Comparison of ENCODE assay signal across 24 mouse cellular contexts in genomic region chrX:101189285-101189684, GRCm38 (mm10).
"Had no signal": no experiment of that assay in that cellular context is flagged by ENCODE, and none has a peak within 500 bp of the region (broad histone marks: within the 10 kb centered on the region; RNA-seq: fewer than 3 reads in every experiment).

No protein-coding gene starts in this region.

- ATAC-seq: hindbrain, postnatal 0 days; intestine, embryonic 16.5 days had no signal

- H3K27ac ChIP-seq: heart, embryonic 13.5 days; heart, embryonic 15.5 days; hindbrain, embryonic 13.5 days; hindbrain, embryonic 15.5 days; hindbrain, postnatal 0 days; kidney, embryonic 15.5 days; kidney, postnatal 0 days; limb, embryonic 10.5 days; limb, embryonic 12.5 days; liver, embryonic 13.5 days had no signal

- H3K4me3 ChIP-seq: heart, embryonic 13.5 days; heart, embryonic 15.5 days; hindbrain, embryonic 13.5 days; hindbrain, embryonic 15.5 days; kidney, embryonic 15.5 days; limb, embryonic 10.5 days; limb, embryonic 12.5 days; liver, embryonic 13.5 days had no signal

- H3K9ac ChIP-seq: heart, embryonic 13.5 days; heart, embryonic 15.5 days; hindbrain, embryonic 13.5 days; hindbrain, embryonic 15.5 days; kidney, embryonic 15.5 days; limb, embryonic 12.5 days; liver, embryonic 13.5 days had no signal

- H3K27me3 ChIP-seq: heart, embryonic 15.5 days had no signal

- H3K4me2 ChIP-seq: heart, embryonic 11.5 days; heart, embryonic 13.5 days; heart, embryonic 15.5 days; hindbrain, embryonic 13.5 days; hindbrain, embryonic 15.5 days; kidney, embryonic 15.5 days; limb, embryonic 12.5 days; liver, embryonic 11.5 days; liver, embryonic 13.5 days had no signal

- H3K9me3 ChIP-seq: heart, embryonic 13.5 days; heart, embryonic 15.5 days; hindbrain, embryonic 13.5 days; hindbrain, embryonic 15.5 days; kidney, embryonic 15.5 days; limb, embryonic 10.5 days; limb, embryonic 12.5 days; liver, embryonic 13.5 days had no signal

- DNase-seq: gastrocnemius, postnatal 14 days; gastrocnemius, postnatal 36 days; heart, adult 18-20 months; heart, postnatal 14 days; heart, postnatal 36 days; kidney, adult 11 months; kidney, adult 2 months; kidney, adult 9 months; kidney, postnatal 14 days; kidney, postnatal 36 days; liver; liver, embryonic 13.5 days had no signal

- H3K36me3 ChIP-seq: heart, embryonic 13.5 days; heart, embryonic 15.5 days; hindbrain, embryonic 13.5 days; hindbrain, embryonic 15.5 days; kidney, embryonic 15.5 days; limb, embryonic 10.5 days; limb, embryonic 12.5 days; liver, embryonic 13.5 days had no signal

- H3K4me1 ChIP-seq: heart, embryonic 13.5 days; heart, embryonic 15.5 days; hindbrain, embryonic 13.5 days; hindbrain, embryonic 15.5 days; kidney, embryonic 15.5 days; limb, embryonic 10.5 days; limb, embryonic 12.5 days; liver, embryonic 13.5 days had no signal
